ENCODE assay signal across 8 mouse cellular contexts in the genomic region with DNA sequence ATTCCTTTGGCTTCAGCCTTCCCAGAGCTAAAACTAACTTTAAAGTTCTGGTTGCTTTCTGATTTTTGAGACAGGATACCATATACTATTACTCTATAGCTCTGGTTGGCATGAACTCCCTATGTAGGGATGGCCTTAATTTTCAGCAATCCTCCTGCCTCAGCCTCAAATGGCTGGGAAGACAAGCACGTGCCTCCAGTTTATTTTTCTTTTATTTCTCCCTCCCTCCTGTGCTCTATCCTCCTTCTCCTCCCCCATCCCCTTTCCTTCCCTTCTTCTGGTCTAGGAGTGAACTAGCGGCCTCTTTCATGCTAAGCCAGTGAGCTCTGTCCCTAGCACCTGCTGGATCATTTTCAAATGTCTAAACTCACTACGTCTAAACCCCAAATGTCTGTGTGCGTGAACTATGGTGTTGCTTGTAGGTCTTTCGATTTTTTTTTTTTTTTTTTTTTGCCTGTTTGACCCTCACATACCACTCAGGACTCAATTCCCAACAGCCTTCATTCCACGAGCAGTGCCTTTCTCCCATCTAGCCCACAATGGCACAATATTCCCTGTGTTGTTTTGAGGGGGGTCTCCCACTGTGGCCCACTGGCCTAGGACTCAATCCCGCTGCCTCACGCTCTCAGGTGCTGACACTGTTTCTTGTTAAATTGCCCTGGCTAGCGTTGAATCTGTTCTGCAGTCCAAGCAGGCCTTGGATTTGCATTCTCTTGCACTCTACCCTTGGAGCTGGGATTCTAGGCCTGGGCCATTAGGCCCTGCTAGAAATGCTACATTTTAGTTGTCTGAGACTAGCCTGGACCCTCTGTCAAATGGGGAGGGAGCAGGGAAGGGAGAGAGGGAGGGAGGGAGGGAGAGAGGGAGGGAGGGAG. TPM values are rescaled to one million over a fixed set of nuclear protein-coding genes. Genes with fewer than 3 reads are reported as not detected.
DNase-seq lines count a peak whose midpoint lies in the region; ATAC-seq and TF ChIP-seq lines count a peak whose summit lies in the region.

No protein-coding gene starts in this region.

- peak overlapping the region; percentile 63 for H3K9ac ChIP-seq in kidney, postnatal 0 days (ENCODE audit: low read depth, low read length)
- H3K9ac ChIP-seq in embryonic facial prominence, embryonic 11.5 days (replicated peaks; ENCODE audit: low read length), result peak overlapping the region; percentile 64; the same call in 1 of the 2 replicates
- peak overlapping the region; percentile 70 for H3K9ac ChIP-seq in hindbrain, embryonic 16.5 days (ENCODE audit: low read depth, low read length)

- H3K79me2 ChIP-seq in myocyte (ENCODE audit: control insufficient read depth, insufficient read depth), result peaks cover 10% of the 10 kb centered on the region

- no peaks in the 10 kb centered on the region for H3K9me3 ChIP-seq in kidney, postnatal 0 days (replicated peaks; ENCODE audit: low read length)
- H3K9me3 ChIP-seq in embryonic facial prominence, embryonic 11.5 days (replicated peaks; ENCODE audit: control insufficient read depth, low read length), result no peaks in the 10 kb centered on the region
- no peaks in the 10 kb centered on the region for H3K9me3 ChIP-seq in hindbrain, embryonic 16.5 days (ENCODE audit: control insufficient read depth, low read length)

- TF ChIP-seq CTCF in kidney, postnatal 0 days (IDR thresholded peaks at IDR 0.05; ENCODE audit: low read depth), result no peak

- H3K4me1 ChIP-seq in kidney, postnatal 0 days (replicated peaks; ENCODE audit: insufficient read depth, low read length), result peaks cover 25% of the 10 kb centered on the region
- H3K4me1 ChIP-seq in embryonic facial prominence, embryonic 11.5 days (ENCODE audit: control insufficient read depth, insufficient read depth, low read length), result no peaks in the 10 kb centered on the region
- peaks cover 30% of the 10 kb centered on the region for H3K4me1 ChIP-seq in hindbrain, embryonic 16.5 days (ENCODE audit: control insufficient read depth, insufficient read depth, low read depth, low read length)

- H3K36me3 ChIP-seq in kidney, postnatal 0 days (ENCODE audit: insufficient read depth, low read length), result no peaks in the 10 kb centered on the region
- no peaks in the 10 kb centered on the region for H3K36me3 ChIP-seq in embryonic facial prominence, embryonic 11.5 days (replicated peaks; ENCODE audit: control insufficient read depth, insufficient read depth, low read depth, low read length)
- no peaks in the 10 kb centered on the region for H3K36me3 ChIP-seq in hindbrain, embryonic 16.5 days (ENCODE audit: control insufficient read depth, insufficient read depth, low read length)
- H3K36me3 ChIP-seq in myocyte (ENCODE audit: control insufficient read depth, insufficient read depth), result no peaks in the 10 kb centered on the region

- H3K27ac ChIP-seq in kidney, postnatal 0 days, result peak overlapping the region; percentile 51; the same call in 1 of the 2 replicates
- no peak overlapping the region for H3K27ac ChIP-seq in embryonic facial prominence, embryonic 11.5 days (replicated peaks; ENCODE audit: low read depth, low read length)
- H3K27ac ChIP-seq in hindbrain, embryonic 16.5 days (ENCODE audit: low read depth, low read length), result no peak overlapping the region; the same call in 1 of the 2 replicates

- DNase-seq in kidney, postnatal 0 days (ENCODE audit: low spot score), result no peak
- no peak for DNase-seq in kidney, adult 9 months
- DNase-seq in embryonic facial prominence, embryonic 11.5 days (ENCODE audit: low spot score), result no peak

- no peaks in the 10 kb centered on the region for H3K27me3 ChIP-seq in kidney, postnatal 0 days (ENCODE audit: insufficient read depth, low read length)
- no peaks in the 10 kb centered on the region for H3K27me3 ChIP-seq in embryonic facial prominence, embryonic 11.5 days (ENCODE audit: control insufficient read depth, insufficient read depth, low read length)
- no peaks in the 10 kb centered on the region for H3K27me3 ChIP-seq in hindbrain, embryonic 16.5 days (replicated peaks; ENCODE audit: control insufficient read depth, insufficient read depth, low read length)
- no peaks in the 10 kb centered on the region for H3K27me3 ChIP-seq in myocyte (ENCODE audit: control insufficient read depth, insufficient read depth, insufficient read length)

- H3K4me3 ChIP-seq in kidney, postnatal 0 days (replicated peaks; ENCODE audit: low read depth, low read length), result peak overlapping the region; percentile 56
- peak overlapping the region; percentile 69 for H3K4me3 ChIP-seq in embryonic facial prominence, embryonic 11.5 days (ENCODE audit: low read depth, low read length)
- H3K4me3 ChIP-seq in hindbrain, embryonic 16.5 days (ENCODE audit: low read length), result peak overlapping the region; percentile 76
- H3K4me3 ChIP-seq in myocyte, result peak overlapping the region; percentile 66

- H3ac ChIP-seq in myocyte (ENCODE audit: control insufficient read depth, insufficient read length), result peak overlapping the region; percentile 18

- ATAC-seq in kidney, postnatal 0 days (replicated peaks; ENCODE audit: low FRiP score, low read depth), result no peak
- ATAC-seq in embryonic facial prominence, embryonic 11.5 days (replicated peaks; ENCODE audit: insufficient number of reproducible peaks, low FRiP score, low TSS enrichment, low read depth), result no peak
- no peak for ATAC-seq in hindbrain, embryonic 16.5 days
- ATAC-seq in erythroid progenitor cell, adult 5-6 weeks (replicated peaks; ENCODE audit: low FRiP score, poor library complexity, severe bottlenecking), result no peak
- no peak for ATAC-seq in granulocyte monocyte progenitor cell, adult 5-6 weeks (replicated peaks; ENCODE audit: poor library complexity, severe bottlenecking)
- ATAC-seq in monocyte, adult 5-6 weeks (replicated peaks; ENCODE audit: insufficient number of reproducible peaks, low FRiP score, low TSS enrichment, poor library complexity, severe bottlenecking), result no peak

- 63% methylated on average over 9 of the region's 9 CpGs for whole genome bisulfite sequencing in kidney, postnatal 0 days
- WGBS in embryonic facial prominence, embryonic 11.5 days, result 36% methylated on average over 9 of the region's 9 CpGs
- 50% methylated on average over 9 of the region's 9 CpGs for whole genome bisulfite sequencing in hindbrain, embryonic 16.5 days

- peak overlapping the region; percentile 58 for H3K4me2 ChIP-seq in kidney, postnatal 0 days (ENCODE audit: low read length)
- peak overlapping the region; percentile 45 for H3K4me2 ChIP-seq in embryonic facial prominence, embryonic 11.5 days (ENCODE audit: low read depth, low read length)
- H3K4me2 ChIP-seq in hindbrain, embryonic 16.5 days (ENCODE audit: low read length), result peak overlapping the region; percentile 74
- peak overlapping the region; percentile 86 for H3K4me2 ChIP-seq in myocyte (ENCODE audit: low read depth)

- TF ChIP-seq POLR2A in myocyte (IDR thresholded peaks at IDR 0.05; ENCODE audit: insufficient read length, low read depth), result no peak

RNA-seq across cellular contexts. Expression of a gene that starts 5.0 kb away (rescaled TPM):
- polyA plus RNA-seq in kidney, postnatal 0 days (2015; fragmentation: Nextera tagmentation; extraction: Ambion mirVana), result 11.9 and 13.3 TPM in 2 replicates
- 6.4 and 7.7 TPM in 2 replicates for polyA plus RNA-seq in embryonic facial prominence, embryonic 11.5 days (2014; fragmentation: Nextera tagmentation; extraction: Ambion mirVana)
- 18.1 and 20.9 TPM in 2 replicates for polyA plus RNA-seq in hindbrain, embryonic 16.5 days (2015; fragmentation: Nextera tagmentation; extraction: Ambion mirVana)
- 27.2 TPM for polyA plus RNA-seq in myocyte (2012; fragmentation: generic; extraction: Trizol)
- total RNA-seq in erythroid progenitor cell, adult 5-6 weeks (2015; ENCODE audit: low replicate concordance), result 2.9 and 4.7 TPM in 2 replicates
- 2.2 and 3.1 TPM in 2 replicates for total RNA-seq in erythroid progenitor cell, adult 5-6 weeks (2017; ENCODE audit: low replicate concordance)
- 2.0 and 11.4 TPM in 2 replicates for total RNA-seq in granulocyte monocyte progenitor cell, adult 5-6 weeks (2014; fragmentation: Nextera tagmentation)
- 9.4 TPM in 2 replicates for total RNA-seq in granulocyte monocyte progenitor cell, adult 5-6 weeks (2017)
- 12.4 to 16.1 TPM (median 13.3 TPM) in 3 replicates for total RNA-seq in monocyte, adult 5-6 weeks (2017)

RNA-seq across cellular contexts. Expression of a gene that starts 6.1 kb away (rescaled TPM):
- polyA plus RNA-seq in kidney, postnatal 0 days (2015; fragmentation: Nextera tagmentation; extraction: Ambion mirVana), result 60.8 and 61.3 TPM in 2 replicates
- polyA plus RNA-seq in embryonic facial prominence, embryonic 11.5 days (2014; fragmentation: Nextera tagmentation; extraction: Ambion mirVana), result 40.4 and 43.1 TPM in 2 replicates
- polyA plus RNA-seq in hindbrain, embryonic 16.5 days (2015; fragmentation: Nextera tagmentation; extraction: Ambion mirVana), result 38.6 and 42.6 TPM in 2 replicates
- 29.5 TPM for polyA plus RNA-seq in myocyte (2012; fragmentation: generic; extraction: Trizol)
- 21.6 and 27.7 TPM in 2 replicates for total RNA-seq in erythroid progenitor cell, adult 5-6 weeks (2015; ENCODE audit: low replicate concordance)
- total RNA-seq in erythroid progenitor cell, adult 5-6 weeks (2017; ENCODE audit: low replicate concordance), result 12.5 and 12.6 TPM in 2 replicates
- total RNA-seq in granulocyte monocyte progenitor cell, adult 5-6 weeks (2014; fragmentation: Nextera tagmentation), result 15.1 and 48.9 TPM in 2 replicates
- total RNA-seq in granulocyte monocyte progenitor cell, adult 5-6 weeks (2017), result 10.4 and 24.9 TPM in 2 replicates
- total RNA-seq in monocyte, adult 5-6 weeks (2017), result 1.1 TPM in 1 of 3 replicates, not detected in the others

RNA-seq across cellular contexts. Expression of a gene that starts 19.0 kb away (rescaled TPM):
- 49.3 and 61.1 TPM in 2 replicates for polyA plus RNA-seq in kidney, postnatal 0 days (2015; fragmentation: Nextera tagmentation; extraction: Ambion mirVana)
- 162 and 175 TPM in 2 replicates for polyA plus RNA-seq in embryonic facial prominence, embryonic 11.5 days (2014; fragmentation: Nextera tagmentation; extraction: Ambion mirVana)
- polyA plus RNA-seq in hindbrain, embryonic 16.5 days (2015; fragmentation: Nextera tagmentation; extraction: Ambion mirVana), result 26.9 and 32.2 TPM in 2 replicates
- polyA plus RNA-seq in myocyte (2012; fragmentation: generic; extraction: Trizol), result 28.2 TPM
- total RNA-seq in erythroid progenitor cell, adult 5-6 weeks (2015; ENCODE audit: low replicate concordance), result 328 and 403 TPM in 2 replicates
- 422 and 478 TPM in 2 replicates for total RNA-seq in erythroid progenitor cell, adult 5-6 weeks (2017; ENCODE audit: low replicate concordance)
- total RNA-seq in granulocyte monocyte progenitor cell, adult 5-6 weeks (2014; fragmentation: Nextera tagmentation), result 80.2 and 105 TPM in 2 replicates
- total RNA-seq in granulocyte monocyte progenitor cell, adult 5-6 weeks (2017), result 102 and 122 TPM in 2 replicates
- 1.1 to 8.3 TPM (median 4.8 TPM) in 3 replicates for total RNA-seq in monocyte, adult 5-6 weeks (2017)

RNA-seq across cellular contexts. Expression of a gene that starts 23.8 kb away (rescaled TPM):
- polyA plus RNA-seq in kidney, postnatal 0 days (2015; fragmentation: Nextera tagmentation; extraction: Ambion mirVana), result 66.7 and 67.7 TPM in 2 replicates
- polyA plus RNA-seq in embryonic facial prominence, embryonic 11.5 days (2014; fragmentation: Nextera tagmentation; extraction: Ambion mirVana), result 48.8 and 61.9 TPM in 2 replicates
- 402 and 475 TPM in 2 replicates for polyA plus RNA-seq in hindbrain, embryonic 16.5 days (2015; fragmentation: Nextera tagmentation; extraction: Ambion mirVana)
- polyA plus RNA-seq in myocyte (2012; fragmentation: generic; extraction: Trizol), result 51.8 TPM
- total RNA-seq in erythroid progenitor cell, adult 5-6 weeks (2015; ENCODE audit: low replicate concordance), result 94.1 and 114 TPM in 2 replicates
- 18.2 and 31.1 TPM in 2 replicates for total RNA-seq in erythroid progenitor cell, adult 5-6 weeks (2017; ENCODE audit: low replicate concordance)
- total RNA-seq in granulocyte monocyte progenitor cell, adult 5-6 weeks (2014; fragmentation: Nextera tagmentation), result 59.2 and 63.1 TPM in 2 replicates
- total RNA-seq in granulocyte monocyte progenitor cell, adult 5-6 weeks (2017), result 7.2 and 8.6 TPM in 2 replicates
- 13.1 to 89.9 TPM (median 23.6 TPM) in 3 replicates for total RNA-seq in monocyte, adult 5-6 weeks (2017)

RNA-seq across cellular contexts. Expression of a gene that starts 30.5 kb away (rescaled TPM):
- polyA plus RNA-seq in kidney, postnatal 0 days (2015; fragmentation: Nextera tagmentation; extraction: Ambion mirVana), result 7.4 and 9.9 TPM in 2 replicates
- polyA plus RNA-seq in embryonic facial prominence, embryonic 11.5 days (2014; fragmentation: Nextera tagmentation; extraction: Ambion mirVana), result 5.5 and 6.5 TPM in 2 replicates
- 11.1 and 11.2 TPM in 2 replicates for polyA plus RNA-seq in hindbrain, embryonic 16.5 days (2015; fragmentation: Nextera tagmentation; extraction: Ambion mirVana)
- 8.9 TPM for polyA plus RNA-seq in myocyte (2012; fragmentation: generic; extraction: Trizol)
- total RNA-seq in erythroid progenitor cell, adult 5-6 weeks (2015; ENCODE audit: low replicate concordance), result 3.4 and 3.6 TPM in 2 replicates
- total RNA-seq in erythroid progenitor cell, adult 5-6 weeks (2017; ENCODE audit: low replicate concordance), result 3.3 and 7.6 TPM in 2 replicates
- total RNA-seq in granulocyte monocyte progenitor cell, adult 5-6 weeks (2014; fragmentation: Nextera tagmentation), result 10.3 and 11.7 TPM in 2 replicates
- 9.4 and 9.8 TPM in 2 replicates for total RNA-seq in granulocyte monocyte progenitor cell, adult 5-6 weeks (2017)
- total RNA-seq in monocyte, adult 5-6 weeks (2017), result 44.9 to 89.7 TPM (median 81.1 TPM) in 3 replicates
